Comparison of ENCODE assay signal across 25 mouse cellular contexts in the genomic region with DNA sequence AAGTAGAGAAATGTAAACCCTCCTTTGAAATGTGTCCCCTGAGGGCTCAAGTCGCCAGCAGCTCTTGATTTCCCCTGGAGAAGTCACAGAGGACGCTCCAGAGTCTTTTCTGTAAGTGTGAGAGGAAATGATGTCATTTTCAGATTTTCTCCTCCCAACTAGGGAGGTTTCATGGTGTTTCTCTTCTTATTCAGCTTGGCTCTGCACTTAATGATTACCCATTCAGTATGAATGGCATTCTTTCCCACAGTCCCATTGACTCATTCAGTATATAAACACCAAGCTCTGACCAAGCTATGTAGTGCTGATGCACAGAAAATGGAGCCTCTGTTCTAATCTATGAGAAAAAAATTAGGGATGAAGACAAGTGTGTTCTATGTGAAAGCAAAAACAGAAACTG.
"Had no signal": no experiment of that assay in that cellular context is flagged by ENCODE, and none has a peak within 500 bp of the region (broad histone marks: within the 10 kb centered on the region; RNA-seq: fewer than 3 reads in every experiment).

No protein-coding gene starts in this region.

- H3K4me3 ChIP-seq: heart, adult 2 months; heart, embryonic 10.5 days; heart, embryonic 12.5 days; hindbrain, embryonic 10.5 days; hindbrain, embryonic 12.5 days; intestine, embryonic 15.5 days; limb, embryonic 13.5 days; limb, embryonic 15.5 days; liver, embryonic 12.5 days had no signal

- DNase-seq: gastrocnemius, postnatal 14 days; gastrocnemius, postnatal 36 days; heart, adult 2 months; heart, postnatal 10 days; heart, postnatal 4 days; kidney, adult 18-20 months; kidney, adult 8-10 months; kidney, postnatal 10 days; kidney, postnatal 36 days; layer of hippocampus, adult 9-11 months; layer of hippocampus, postnatal 36 days; left cerebral cortex, postnatal 4 days had no signal

- H3K27me3 ChIP-seq: heart, embryonic 12.5 days; hindbrain, embryonic 12.5 days; intestine, embryonic 15.5 days; limb, embryonic 13.5 days; limb, embryonic 15.5 days; liver, embryonic 12.5 days had no signal

- H3K4me1 ChIP-seq: hindbrain, embryonic 12.5 days; limb, embryonic 13.5 days; limb, embryonic 15.5 days; liver, embryonic 12.5 days had no signal

- ATAC-seq: hindbrain, embryonic 16.5 days; inflammation-experienced regulatory T-cells, adult 6 months; intestine, embryonic 15.5 days; intestine, postnatal 0 days; liver, embryonic 12.5 days had no signal

- H3K36me3 ChIP-seq: heart, embryonic 10.5 days; heart, embryonic 12.5 days; hindbrain, embryonic 10.5 days; hindbrain, embryonic 12.5 days; intestine, embryonic 15.5 days; limb, embryonic 13.5 days; limb, embryonic 15.5 days; liver, embryonic 12.5 days had no signal

- H3K27ac ChIP-seq: heart, adult 2 months; heart, embryonic 10.5 days; hindbrain, embryonic 10.5 days; hindbrain, embryonic 12.5 days; hindbrain, embryonic 14.5 days; intestine, embryonic 15.5 days; limb, embryonic 13.5 days; limb, embryonic 15.5 days; liver, embryonic 12.5 days; liver, embryonic 14.5 days had no signal

- H3K9me3 ChIP-seq: heart, embryonic 10.5 days; heart, embryonic 12.5 days; hindbrain, embryonic 10.5 days; hindbrain, embryonic 12.5 days; intestine, embryonic 15.5 days; limb, embryonic 13.5 days; limb, embryonic 15.5 days; liver, embryonic 12.5 days had no signal

- H3K9ac ChIP-seq: heart, embryonic 12.5 days; hindbrain, embryonic 12.5 days; hindbrain, embryonic 14.5 days; intestine, embryonic 15.5 days; limb, embryonic 13.5 days; limb, embryonic 15.5 days; liver, embryonic 12.5 days; liver, embryonic 14.5 days had no signal

- H3K4me2 ChIP-seq: heart, embryonic 12.5 days; hindbrain, embryonic 12.5 days; hindbrain, embryonic 14.5 days; intestine, embryonic 15.5 days; limb, embryonic 13.5 days; limb, embryonic 15.5 days; liver, embryonic 12.5 days had no signal
